Mouse (Mus musculus) layer of hippocampus, adult 11-12 months (tissue): ENCODE data around the gene Klhdc1.

Experiments used
- DNase-seq: peaks from one replicate; pipeline ENCODE4 v3.0.0; 2022; ENCODE audit warnings: low spot score

Klhdc1 gene

DNA sequence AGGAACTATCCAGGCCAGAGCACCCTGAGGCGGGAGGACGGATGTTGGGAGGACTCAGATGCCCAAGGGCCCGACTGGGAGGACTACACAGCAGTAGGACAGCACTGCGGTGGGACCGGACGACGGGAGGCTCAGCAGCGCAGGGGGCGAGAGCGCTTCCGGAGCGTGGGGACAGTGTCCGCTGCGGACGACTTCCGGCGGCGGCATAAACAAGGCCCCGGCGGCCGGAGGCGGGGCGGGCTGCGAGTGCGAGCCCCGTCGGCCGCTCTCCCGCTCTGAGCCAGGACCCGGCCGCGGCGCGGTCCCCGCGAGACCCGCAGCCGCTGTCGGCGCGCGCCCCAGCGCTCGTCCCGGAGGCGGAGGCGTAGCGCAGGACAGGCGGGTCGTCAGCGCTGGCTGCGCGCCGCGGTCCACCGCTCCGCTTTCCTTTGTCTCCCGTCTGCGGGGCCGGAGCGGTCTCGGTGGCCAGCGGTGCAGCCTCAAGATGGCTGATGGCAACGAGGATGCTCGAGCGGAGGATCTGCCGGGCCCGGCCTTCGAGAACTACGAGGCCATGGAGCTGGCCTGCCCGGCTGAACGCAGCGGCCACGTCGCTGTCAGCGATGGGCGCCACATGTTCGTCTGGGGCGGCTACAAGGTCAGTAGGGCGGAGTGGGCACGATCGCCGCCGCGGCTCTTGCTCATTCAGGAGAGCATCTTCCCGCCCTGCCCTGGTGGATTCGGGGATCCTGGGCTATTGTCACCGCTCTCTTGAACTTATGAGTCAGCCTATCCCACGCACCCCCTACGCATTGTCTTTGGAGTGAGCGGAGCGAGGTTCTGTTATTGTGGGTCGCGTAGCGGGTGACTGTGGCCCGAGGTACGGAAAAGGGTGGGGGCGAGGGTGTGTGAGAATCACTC is 55.8 kb downstream of the Klhdc1 start, which contains the start of gene Klhdc2:
Klhdc2 (plus strand) TSS at position 171 of the 900 bp plus-strand sequence.
- DNase-seq: peak; percentile 90

DNA sequence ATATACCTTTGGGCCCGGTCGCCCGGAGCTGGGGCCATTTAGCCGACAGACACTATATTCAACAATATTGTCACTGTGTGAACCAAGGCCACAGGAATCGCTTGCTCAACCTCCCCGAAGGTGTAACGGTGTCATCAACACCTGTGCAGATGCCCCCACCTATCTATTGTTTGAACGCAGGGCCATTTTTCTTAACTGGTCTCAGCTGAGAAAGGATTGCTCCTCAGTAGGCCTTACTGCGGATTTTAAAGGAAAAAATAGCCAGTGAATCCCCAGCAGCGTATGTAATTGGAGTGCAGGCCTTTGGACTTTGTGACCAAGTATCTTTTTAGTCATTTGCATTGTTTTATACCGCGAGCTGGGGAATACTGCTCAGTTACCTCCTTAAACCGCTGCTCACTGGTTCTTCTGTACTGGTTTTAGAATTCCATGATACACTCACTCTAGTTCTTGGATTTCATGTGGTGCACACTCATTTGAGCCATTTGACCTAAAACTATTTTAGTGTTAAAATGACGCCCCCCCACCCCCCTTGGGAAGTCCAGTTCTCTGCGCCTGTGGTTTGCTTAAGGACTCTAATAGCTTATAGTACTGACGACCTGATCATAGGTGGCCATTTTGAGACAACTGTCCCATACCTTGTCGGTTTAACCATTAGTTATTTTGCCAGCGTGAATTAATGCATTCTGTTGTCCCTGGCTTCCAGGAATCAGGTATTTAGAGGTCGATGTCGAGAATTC is 56.6 kb downstream of the Klhdc1 start:
- no peak for DNase-seq

DNA sequence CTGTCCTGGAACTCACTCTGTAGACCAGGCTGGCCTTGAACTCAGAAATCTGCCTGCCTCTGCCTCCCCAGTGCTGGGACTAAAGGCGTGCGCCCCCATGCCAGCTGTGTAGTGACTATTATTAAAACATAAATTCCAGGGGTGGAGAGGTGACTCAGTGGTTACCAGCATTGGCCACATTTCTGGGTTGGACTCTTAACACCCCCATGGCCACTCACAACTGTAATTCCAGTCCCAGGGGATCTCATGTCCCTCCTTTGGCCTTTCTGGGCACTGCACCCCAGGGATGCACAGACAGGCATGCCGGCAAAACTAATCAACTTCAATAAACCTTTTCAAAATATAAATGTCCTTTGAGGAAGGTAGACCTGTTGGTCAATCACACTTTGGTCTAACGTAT is 57.3 kb downstream of the Klhdc1 start:
- no peak for DNase-seq

DNA sequence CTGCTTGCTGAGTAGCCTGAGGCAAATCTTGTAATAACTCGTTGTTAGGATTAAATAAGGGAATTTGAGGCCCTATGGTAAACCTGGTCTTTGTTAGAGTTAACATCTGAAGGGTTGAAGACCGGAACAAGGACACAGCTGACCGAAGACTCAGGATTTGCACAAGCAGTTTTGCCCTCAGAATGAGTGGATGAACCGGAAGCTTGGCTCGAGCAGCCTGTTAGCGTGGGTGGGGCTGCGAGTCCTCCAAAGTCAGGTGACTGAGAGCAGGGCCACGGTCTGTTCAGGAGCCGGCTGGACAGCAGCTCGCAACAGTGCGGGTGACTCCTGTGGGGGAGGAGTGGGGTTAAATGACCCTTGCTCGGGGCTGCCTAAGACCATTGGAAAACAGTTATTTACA is 58.3 kb downstream of the Klhdc1 start:
- no peak for DNase-seq

DNA sequence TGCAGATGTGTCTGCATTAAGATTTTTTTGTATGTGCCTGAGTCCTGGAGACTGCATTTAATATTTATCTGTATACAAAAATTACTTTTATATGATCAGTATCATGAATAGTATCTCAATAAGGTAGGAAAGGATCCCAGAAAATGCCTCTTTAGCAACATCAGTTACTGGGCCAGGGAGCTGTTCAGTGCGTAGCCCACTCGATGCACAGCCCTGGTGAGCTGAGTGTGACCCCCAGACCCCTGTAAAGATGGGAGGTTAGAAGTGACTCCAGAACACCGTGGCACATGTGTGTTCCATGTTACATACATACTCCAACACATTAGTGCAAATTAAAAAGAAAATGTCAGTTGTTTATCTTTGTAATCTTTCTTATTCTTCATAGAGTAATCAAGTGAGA is 58.9 kb downstream of the Klhdc1 start:
- no peak for DNase-seq

DNA sequence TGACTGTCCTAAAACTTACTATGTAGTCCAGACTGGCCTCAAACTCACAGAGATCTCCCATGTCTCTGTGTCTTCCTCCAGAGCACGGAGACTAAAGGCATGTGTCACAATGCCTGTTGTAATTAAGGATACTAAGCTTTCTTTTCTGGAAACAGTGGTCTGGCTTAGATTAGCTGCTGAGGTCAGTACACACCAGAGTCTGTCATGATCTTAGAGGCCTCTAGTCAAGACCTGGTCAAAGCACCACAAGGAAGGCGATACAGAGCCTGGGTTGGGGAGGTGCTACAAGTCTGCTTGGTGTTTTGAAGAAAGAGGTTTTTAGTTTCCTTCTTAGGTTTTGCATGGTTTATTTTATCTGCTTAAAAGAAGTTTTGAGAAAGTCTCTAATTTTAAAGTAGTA is 59.4 kb downstream of the Klhdc1 start:
- DNase-seq: no peak

DNA sequence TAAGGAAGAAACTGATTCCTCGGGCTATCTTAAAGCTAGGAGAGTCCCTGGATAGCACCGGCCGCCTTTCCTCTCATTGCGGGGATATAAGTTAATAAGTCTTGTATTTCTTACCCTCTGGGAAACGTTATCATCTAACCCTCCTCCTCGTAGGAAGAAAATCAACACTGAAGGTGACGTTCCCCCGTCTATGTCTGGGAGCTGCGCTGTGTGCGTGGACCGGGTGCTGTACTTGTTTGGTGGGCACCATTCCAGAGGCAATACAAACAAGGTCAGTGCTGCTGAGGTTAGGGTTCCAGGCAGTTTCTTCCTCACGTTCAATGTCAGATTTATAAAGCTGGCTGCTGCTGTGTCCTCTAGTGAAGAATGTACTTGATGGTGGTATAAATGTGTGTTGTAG is 61.2 kb downstream of the Klhdc1 start:
- DNase-seq: no peak

DNA sequence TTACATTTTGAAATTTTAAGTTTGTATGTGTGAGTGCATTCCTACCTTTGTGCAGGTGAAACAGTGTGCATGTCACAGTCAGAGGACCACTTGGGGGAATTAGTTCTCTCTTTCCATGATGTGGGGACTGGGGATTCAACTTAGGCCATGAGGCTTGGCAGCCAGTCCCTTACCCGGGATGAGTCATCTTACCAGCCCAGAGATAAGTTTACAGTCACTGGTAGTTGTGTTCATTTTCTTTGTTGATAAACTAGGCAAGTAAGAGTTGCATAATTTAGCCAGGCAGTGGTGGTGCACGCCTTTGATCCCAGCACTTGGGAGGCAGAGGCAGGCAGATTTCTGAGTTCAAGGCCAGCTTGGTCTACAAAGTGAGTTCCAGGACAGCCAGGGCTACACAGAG is 63.1 kb downstream of the Klhdc1 start:
- DNase-seq: no peak

DNA sequence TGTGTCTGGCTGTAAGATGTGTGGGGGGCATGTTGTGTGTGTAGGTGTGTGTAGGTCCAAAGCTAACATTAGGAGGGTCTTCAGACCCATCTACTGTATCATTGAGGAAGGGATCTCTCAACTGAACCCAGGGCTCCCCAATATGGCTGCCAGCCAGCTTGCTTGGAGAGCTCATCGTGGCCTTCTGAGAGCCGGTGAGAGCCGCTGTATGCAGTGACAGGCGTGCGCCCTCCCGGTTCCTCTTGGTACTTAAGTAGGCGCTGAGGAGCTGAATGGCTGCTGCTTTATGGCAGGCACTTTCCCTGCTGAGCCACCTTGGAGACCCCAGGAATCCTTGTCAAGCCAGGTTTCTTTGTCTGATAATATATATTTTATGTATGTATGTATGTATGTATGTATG is 65.4 kb downstream of the Klhdc1 start:
- DNase-seq: no peak

DNA sequence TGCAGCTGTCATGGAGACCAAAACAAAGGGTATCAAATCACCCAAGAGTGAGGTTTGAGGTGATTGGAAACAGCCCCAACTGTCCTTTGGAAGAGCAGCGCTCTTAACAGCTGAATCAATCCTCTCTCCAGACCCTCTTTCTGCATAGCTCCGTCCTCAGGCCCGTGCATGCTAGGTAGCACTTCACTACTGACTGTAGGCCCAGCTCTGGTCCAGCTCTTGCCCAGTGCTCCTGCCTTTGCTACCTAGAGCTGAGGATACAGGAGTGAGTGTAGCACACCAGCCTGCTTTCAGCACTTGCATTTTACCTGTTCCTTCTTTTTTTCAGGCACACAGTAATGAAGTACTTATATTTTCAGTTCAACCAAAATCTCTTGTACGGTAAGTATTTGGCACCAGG is 68.7 kb downstream of the Klhdc1 start:
- no peak for DNase-seq

DNA sequence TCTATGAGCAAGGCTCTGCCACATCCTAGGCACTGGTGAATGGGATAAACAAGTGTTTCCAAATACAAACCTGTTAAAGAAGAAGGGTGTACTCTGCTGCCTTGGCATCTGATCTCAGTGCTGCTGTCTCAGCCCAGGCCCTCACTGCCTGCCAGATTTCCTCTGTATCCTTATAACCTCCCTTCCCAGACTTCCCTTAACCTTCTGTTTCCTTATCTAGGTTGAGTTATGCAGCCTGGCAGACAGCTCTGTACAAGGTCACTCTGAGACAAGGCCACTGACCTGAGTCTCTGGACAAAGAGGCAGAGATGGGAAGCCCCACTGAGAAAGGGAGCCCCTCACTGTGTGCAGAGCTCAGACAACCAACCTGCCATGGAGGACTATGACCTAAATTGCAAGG is 77.5 kb downstream of the Klhdc1 start:
- no peak for DNase-seq

DNA sequence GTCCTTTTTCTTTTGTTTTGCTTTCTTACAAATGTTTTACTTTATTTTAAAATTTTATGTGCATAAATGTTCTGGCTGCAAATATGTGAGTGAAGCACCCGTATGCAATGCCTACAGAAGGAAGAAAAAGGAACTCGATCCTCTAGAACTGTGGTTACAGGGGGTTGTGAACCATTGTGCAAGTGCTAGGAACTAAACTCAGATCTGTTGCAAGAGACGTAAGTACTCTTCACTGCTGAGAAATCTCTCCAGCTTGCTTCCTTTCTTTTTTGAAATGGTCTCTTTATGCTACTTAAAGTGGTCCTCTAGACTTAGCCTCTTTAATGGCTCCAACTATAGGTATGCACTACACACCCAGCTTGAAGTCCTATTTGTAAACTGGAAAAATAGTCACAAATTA is 90.2 kb downstream of the Klhdc1 start:
- no peak for DNase-seq

DNA sequence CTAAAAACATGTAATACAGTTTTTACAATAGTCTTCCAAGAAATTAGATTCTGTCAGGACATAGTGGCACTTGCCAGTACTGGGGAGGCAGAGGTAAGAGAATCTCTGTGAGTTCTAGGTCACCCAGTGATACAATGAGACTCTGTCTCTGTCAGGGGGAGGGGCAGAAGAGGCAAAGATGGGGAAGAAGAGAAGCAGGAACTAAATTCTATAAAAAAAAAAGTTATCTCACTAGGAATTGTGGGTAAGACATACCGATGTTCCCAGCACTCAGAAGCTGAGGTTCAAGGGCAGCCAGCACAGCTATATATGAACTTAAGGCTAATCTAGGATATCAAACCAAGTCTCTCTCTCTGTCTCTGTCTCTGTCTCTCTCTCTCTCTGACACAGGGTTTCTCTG is 91.2 kb downstream of the Klhdc1 start:
- no peak for DNase-seq

DNA sequence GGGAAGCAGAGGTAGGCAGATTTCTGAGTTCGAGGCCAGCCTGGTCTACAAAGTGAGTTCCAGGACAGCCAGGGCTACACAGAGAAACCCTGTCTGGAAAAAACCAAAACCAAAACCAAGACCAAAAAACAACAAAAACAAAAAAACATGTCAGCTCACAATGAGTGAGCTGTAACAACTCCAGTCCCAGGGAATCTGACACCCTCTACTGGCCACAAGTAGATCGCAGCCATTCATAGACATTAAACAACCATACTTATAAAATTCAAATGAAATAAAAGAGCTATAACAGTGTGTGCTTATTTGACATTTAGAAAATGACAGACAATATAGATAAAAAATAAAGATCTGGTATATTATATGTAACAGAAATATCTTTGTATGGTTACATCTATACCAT is 92.6 kb downstream of the Klhdc1 start:
- DNase-seq: peak; percentile 31
